Mouse (Mus musculus) liver, postnatal 0 days (tissue): Measurements from ENCODE around the gene Fam213a. TPM values are rescaled to one million over a fixed set of nuclear protein-coding genes. Genes with fewer than 3 reads are reported as not detected.

ENCODE experiments used
- ATAC-seq: fragments of 200-750 bp; cut with Nextera tagmentation; 2 replicates; pipeline ENCODE4 v1.8.0; 2017; ENCODE audit warnings: mild to moderate bottlenecking, moderate library complexity
- DNase-seq: peaks from one replicate; pipeline ENCODE4 v3.0.0-alpha.2; 2016
- H3K27ac ChIP-seq: fragments of 300-500 bp; sonication (generic); 2 replicates; pipeline ENCODE4 v1.5.1; 2014; ENCODE audit warnings: antibody characterized with exemption, moderate library complexity, mild to moderate bottlenecking, low read depth
- H3K27me3 ChIP-seq: fragments of 300-500 bp; sonication (generic); 2 replicates; pipeline ENCODE4 v1.6.1; 2014; ENCODE audit warnings: low read length, control low read depth, mixed read lengths; ENCODE audit not compliant: insufficient read depth
- H3K36me3 ChIP-seq: fragments of 300-500 bp; sonication (generic); replicated peaks from 2 replicates; pipeline ENCODE4 v1.6.1; 2014; ENCODE audit warnings: mild to moderate bottlenecking, control low read depth, low read length, moderate library complexity, mixed read lengths; ENCODE audit not compliant: insufficient read depth
- H3K4me1 ChIP-seq: fragments of 300-500 bp; sonication (generic); 2 replicates; pipeline ENCODE4 v1.6.1; 2014; ENCODE audit warnings: antibody characterized with exemption, mild to moderate bottlenecking, control low read depth; ENCODE audit not compliant: insufficient read depth
- H3K4me2 ChIP-seq: fragments of 300-500 bp; sonication (generic); 2 replicates; pipeline ENCODE4 v1.6.1; 2014; ENCODE audit warnings: low read depth, mild to moderate bottlenecking, low read length, moderate library complexity, mixed read lengths
- H3K4me3 ChIP-seq: fragments of 300-500 bp; sonication (generic); 2 replicates; pipeline ENCODE4 v1.5.1; 2014; ENCODE audit warnings: low read depth, low read length
- H3K9ac ChIP-seq: fragments of 300-500 bp; sonication (generic); replicated peaks from 2 replicates; pipeline ENCODE4 v1.6.1; 2014; ENCODE audit warnings: mild to moderate bottlenecking, moderate library complexity
- H3K9me3 ChIP-seq: fragments of 300-500 bp; sonication (generic); 2 replicates; pipeline ENCODE4 v1.6.1; 2016; ENCODE audit warnings: mild to moderate bottlenecking, control low read depth, low read length, mixed read lengths
- CTCF ChIP-seq: sonication (generic); IDR thresholded peaks from 2 replicates; pipeline ENCODE4 v1.5.1; 2016; ENCODE audit warnings: antibody characterized with exemption, low read depth
- EP300 ChIP-seq: IDR thresholded peaks from 2 replicates; pipeline ENCODE4 v1.6.1; 2016; ENCODE audit warnings: antibody characterized with exemption, low read depth, mild to moderate bottlenecking
- WGBS: fragments of 180-500 bp; shearing (Covaris S2); extraction: QIAGEN DNeasy Blood & Tissue Kit; methylation state at CpG from one replicate; pipeline ENCODE4 v1.1.7; 2014; ENCODE audit not compliant: insufficient replicate concordance; 5-methylcytosine and 5-hydroxymethylcytosine counted together
- polyA plus RNA-seq: library from polyadenylated mRNA; unstranded; fragments of >200 nt; fragmentation: Nextera tagmentation; extraction: Ambion mirVana; gene quantifications from 2 replicates; pipeline ENCODE4 v1.2.1, GENCODE M21; 2015

Gene Fam213a
- polyA plus RNA-seq, 1 experiment from 2014 or later: 85.0 TPM

DNA sequence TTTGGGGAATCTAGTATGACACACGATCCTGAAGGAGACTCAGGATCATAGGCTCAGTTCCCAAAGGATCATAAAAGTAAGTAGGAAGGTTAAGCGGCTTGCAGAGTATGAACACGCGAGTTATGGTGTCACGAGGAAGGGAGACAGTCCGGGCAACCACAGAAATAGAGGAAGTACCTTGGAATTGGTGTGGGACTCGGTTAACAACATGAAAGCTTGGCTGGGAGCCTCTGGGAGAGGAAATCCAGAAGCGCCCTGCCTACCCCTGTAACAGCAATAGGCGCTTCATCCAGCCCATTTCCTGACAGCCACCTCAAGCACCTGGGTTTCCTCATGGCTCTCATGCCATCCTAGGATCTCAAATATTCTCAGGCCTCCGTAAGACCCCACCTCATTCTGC lies 7.3 kb downstream of the Fam213a start:
- H3K4me3 ChIP-seq: peak overlapping the region; percentile 31
- TF ChIP-seq CTCF: no peak
- no peak for TF ChIP-seq EP300
- WGBS: 69% methylated on average over 10 of the region's 10 CpGs

DNA sequence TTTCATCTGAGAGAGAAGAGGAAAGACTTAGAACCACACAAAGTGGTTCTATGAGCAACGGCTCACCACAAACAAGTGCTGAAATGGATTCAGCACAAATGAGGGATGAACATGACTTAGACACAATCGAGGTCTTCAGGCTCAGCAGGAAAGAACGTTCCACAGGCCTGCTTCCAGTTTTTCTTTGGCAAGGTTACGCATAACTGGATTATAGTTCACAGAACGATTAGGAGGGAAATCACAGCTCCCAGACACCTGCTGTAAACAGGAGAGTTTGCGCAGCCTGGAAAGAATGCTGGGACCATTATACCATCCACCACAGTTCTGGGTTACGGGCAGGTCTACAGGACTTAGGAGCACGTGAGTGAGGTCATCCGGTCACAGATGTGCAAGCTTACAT lies 7.9 kb downstream of the Fam213a start:
- Histone ChIP-seq H3K4me3 (peak overlapping the region; percentile 31), H3K4me2 (peak overlapping the region; percentile 63), H3K9me3 (no peaks in the 10 kb centered on the region), H3K27ac (peak overlapping the region; percentile 83), H3K27me3 (no peaks in the 10 kb centered on the region), H3K9ac (peak overlapping the region; percentile 60), H3K36me3 (peaks cover 22% of the 10 kb centered on the region), H3K4me1 (peaks cover 57% of the 10 kb centered on the region)
- no peak for ATAC-seq
- 88% methylated on average over 9 of the region's 9 CpGs for WGBS
- no peak for TF ChIP-seq CTCF
- TF ChIP-seq EP300: no peak
- no peak for DNase-seq

More for the DNA sequence above, 7.3 kb downstream of the Fam213a start:
- Histone ChIP-seq H3K27me3 (no peaks in the 10 kb centered on the region), H3K9ac (peak overlapping the region; percentile 60), H3K4me1 (peaks cover 62% of the 10 kb centered on the region), H3K4me2 (peak overlapping the region; percentile 63), H3K27ac (peak overlapping the region; percentile 83), H3K36me3 (peaks cover 17% of the 10 kb centered on the region), H3K9me3 (no peaks in the 10 kb centered on the region)
- DNase-seq (no peak), ATAC-seq (0 out of 2 replicates have a peak, but pooled peaks have one; percentile 1)

DNA sequence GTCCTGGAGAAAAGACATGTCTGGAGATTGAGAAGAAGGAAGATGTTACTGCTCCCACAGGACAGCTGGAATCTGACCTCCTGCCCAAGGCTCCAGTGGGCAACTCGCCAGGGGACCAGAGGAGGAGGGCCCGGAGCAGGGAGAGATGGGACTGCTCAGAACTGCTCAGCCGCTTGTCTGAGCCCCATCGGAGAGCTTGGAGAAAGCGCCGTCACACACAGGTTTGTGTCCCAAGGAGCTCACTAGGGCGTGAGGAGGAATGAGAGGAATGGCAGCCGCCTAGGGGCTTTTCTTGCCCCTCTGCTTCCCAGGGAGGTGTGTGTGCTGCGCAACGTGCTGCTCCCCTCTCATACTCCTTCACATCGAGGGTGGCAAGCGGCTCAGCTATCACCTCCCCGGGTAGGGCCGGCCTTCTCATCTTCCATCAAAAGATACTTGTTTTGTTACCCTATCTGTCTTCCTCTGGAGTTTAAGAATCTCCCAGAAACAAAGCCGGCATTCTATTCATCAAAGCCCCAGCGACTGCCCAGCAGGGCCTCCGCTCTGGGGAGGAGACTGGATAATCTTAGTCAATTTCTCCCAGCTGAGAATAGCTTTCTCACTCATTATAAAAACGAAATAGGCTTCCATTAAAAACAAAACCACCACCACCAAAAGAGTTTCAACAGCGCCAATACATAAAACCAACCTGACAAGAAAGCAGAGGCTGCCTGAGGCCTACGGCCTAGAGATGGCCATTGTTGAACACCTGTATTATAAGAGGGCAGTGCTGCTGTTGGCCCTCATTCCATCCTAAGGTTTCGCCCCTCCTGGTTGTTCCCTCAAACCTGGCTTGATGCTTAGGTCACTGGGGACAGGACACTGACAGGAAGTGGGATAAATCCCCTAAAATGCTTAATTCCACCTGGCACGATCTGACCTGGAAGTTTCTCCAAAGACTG lies 9.1 kb downstream of the Fam213a start:
- peak overlapping the region; percentile 45 for H3K4me2 ChIP-seq
- peak overlapping the region; percentile 38; the same call in 1 of the 2 replicates for H3K9ac ChIP-seq
- no peak for TF ChIP-seq CTCF
- no peak for TF ChIP-seq EP300
- DNase-seq: peak; percentile 54
- peaks cover 30% of the 10 kb centered on the region for H3K36me3 ChIP-seq
- 69% methylated on average over 22 of the region's 22 CpGs for WGBS
- H3K4me1 ChIP-seq: peaks cover 48% of the 10 kb centered on the region
- peak overlapping the region; percentile 22; the same call in 1 of the 2 replicates for H3K27ac ChIP-seq
- H3K9me3 ChIP-seq: no peaks in the 10 kb centered on the region
- ATAC-seq: no peak
- H3K27me3 ChIP-seq: no peaks in the 10 kb centered on the region
- H3K4me3 ChIP-seq: peak overlapping the region; percentile 15; the same call in 1 of the 2 replicates

DNA sequence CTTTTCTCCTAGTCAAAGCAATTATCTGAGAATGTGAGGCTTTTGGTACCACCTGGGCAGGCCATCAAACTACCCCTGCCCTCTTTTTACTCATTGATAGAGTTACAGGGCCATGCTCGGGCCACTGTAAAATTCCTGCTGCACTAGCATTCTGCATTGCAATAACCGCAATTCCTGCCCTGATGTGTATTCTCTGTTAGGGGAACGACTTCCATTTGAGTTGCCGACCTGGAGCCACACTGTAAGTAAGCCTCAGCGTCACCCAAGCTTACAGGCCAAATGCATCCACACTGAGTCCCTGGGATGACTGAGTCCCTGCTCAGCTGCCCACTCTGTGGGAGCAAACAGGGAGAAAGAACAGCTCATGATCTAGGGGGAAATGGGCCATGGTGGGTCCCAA lies 12.0 kb downstream of the Fam213a start:
- Histone ChIP-seq H3K4me2 (no peak overlapping the region), H3K4me1 (peaks cover 25% of the 10 kb centered on the region), H3K9me3 (no peaks in the 10 kb centered on the region), H3K4me3 (no peak overlapping the region), H3K27me3 (no peaks in the 10 kb centered on the region), H3K27ac (no peak overlapping the region), H3K9ac (no peak overlapping the region), H3K36me3 (peaks cover 51% of the 10 kb centered on the region)
- 90% methylated on average over 5 of the region's 5 CpGs for WGBS
- TF ChIP-seq EP300 (no peak), CTCF (no peak)
- no peak for ATAC-seq
- DNase-seq: no peak

DNA sequence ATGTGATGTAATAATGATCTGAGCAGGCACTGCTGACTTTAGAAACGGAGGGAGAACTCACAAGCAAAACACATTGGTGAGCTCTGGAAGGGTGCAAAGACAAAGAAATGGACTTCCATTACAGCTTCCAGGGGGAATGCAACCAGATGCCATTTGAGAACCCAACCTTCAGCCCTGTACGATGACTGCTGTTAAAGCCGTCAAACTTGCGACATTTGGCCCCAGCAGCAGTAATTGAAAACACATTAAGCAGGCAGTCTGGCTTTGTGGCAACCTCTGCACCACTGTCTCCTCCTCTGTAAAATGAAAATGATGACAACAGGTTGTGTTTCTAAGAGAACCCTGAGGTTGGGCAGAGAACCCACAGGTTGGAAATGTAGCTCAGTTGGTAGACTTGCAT lies 12.8 kb downstream of the Fam213a start:
- DNase-seq (no peak), ATAC-seq (no peak)
- Histone ChIP-seq H3K27ac (no peak overlapping the region), H3K4me2 (no peak overlapping the region), H3K36me3 (peaks cover 51% of the 10 kb centered on the region), H3K4me1 (peaks cover 17% of the 10 kb centered on the region), H3K9ac (no peak overlapping the region), H3K9me3 (no peaks in the 10 kb centered on the region), H3K27me3 (no peaks in the 10 kb centered on the region), H3K4me3 (no peak overlapping the region)
- WGBS: 90% methylated on average over 4 of the region's 4 CpGs
- no peak for TF ChIP-seq CTCF
- TF ChIP-seq EP300: no peak

DNA sequence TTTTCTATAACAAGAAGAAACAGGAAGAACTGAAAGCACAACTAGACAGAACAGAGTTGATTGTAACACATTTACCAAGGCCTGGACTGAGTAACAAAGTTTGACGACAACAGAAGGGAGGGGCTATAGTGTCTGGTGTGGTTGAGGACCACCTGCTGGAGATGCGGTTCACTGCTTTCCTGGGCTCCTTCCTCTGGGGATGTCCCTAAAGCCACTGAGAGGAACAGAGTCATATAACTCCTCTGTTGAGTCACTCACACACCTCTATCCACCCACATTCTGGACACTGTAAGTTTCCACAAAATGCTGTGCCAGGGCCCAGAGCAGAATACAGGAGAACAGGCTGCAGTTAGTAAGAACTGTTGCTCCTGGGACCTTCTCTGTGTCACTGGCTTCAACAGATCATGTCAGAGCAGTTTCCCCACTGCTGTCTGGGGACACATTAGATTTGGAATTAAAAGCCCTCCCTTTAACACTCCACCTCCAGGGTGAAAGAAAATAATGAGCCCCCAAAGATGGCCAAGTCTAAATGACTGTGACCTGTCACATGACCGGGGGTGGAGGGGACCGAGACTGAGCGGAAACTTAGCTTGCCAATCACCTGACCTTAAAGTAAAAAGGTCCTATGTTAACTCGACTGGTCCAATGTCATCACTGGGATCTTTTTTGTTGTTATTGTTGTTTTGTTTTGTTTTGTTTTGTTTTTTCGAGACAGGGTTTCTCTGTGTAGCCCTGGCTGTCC lies 13.5 kb downstream of the Fam213a start:
- 73% methylated on average over 7 of the region's 7 CpGs for WGBS
- DNase-seq (no peak), ATAC-seq (peak; percentile 70)
- H3K4me2 ChIP-seq: no peak overlapping the region
- H3K9me3 ChIP-seq: no peaks in the 10 kb centered on the region
- TF ChIP-seq CTCF (no peak), EP300 (no peak)
- H3K9ac ChIP-seq: no peak overlapping the region
- H3K27ac ChIP-seq: peak overlapping the region; percentile 7; the same call in 1 of the 2 replicates
- H3K27me3 ChIP-seq: no peaks in the 10 kb centered on the region
- no peak overlapping the region for H3K4me3 ChIP-seq
- peaks cover 51% of the 10 kb centered on the region for H3K36me3 ChIP-seq
- H3K4me1 ChIP-seq: peaks cover 13% of the 10 kb centered on the region
